ENCODE assay signal across 7 mouse cellular contexts in genomic region chr14:116925691-116926403, GRCm38 (mm10). TPM values are rescaled to one million over a fixed set of nuclear protein-coding genes. Genes with fewer than 3 reads are reported as not detected.
DNase-seq lines count a peak whose midpoint lies in the region; ATAC-seq and TF ChIP-seq lines count a peak whose summit lies in the region.

No protein-coding gene starts in this region.

- H3K4me2 ChIP-seq in forebrain, postnatal 0 days (ENCODE audit: low read depth): peak overlapping the region; percentile 89
- H3K4me2 ChIP-seq in midbrain, embryonic 13.5 days (replicated peaks): peak overlapping the region; percentile 92
- H3K4me2 ChIP-seq in stomach, embryonic 16.5 days (ENCODE audit: low read depth, low read length): peak overlapping the region; percentile 63

- TF ChIP-seq CTCF in cerebellum, adult 2 months (IDR thresholded peaks at IDR 0.05; ENCODE audit: borderline replicate concordance, insufficient read depth, low read depth, low read length): no peak
- TF ChIP-seq CTCF in forebrain, postnatal 0 days (IDR thresholded peaks at IDR 0.05; ENCODE audit: low read depth): no peak

- peak; percentile 31 to 48 for DNase-seq in adrenal gland, adult 18-20 months (ENCODE audit: low spot score in 2 of 2)
- peak; percentile 45 to 64 for DNase-seq in cerebellum, adult 2 months
- DNase-seq in forebrain, postnatal 0 days: no peak
- DNase-seq in heart, postnatal 36 days: peak; percentile 36 to 58
- DNase-seq in limb, embryonic 10.5 days (ENCODE audit: low spot score): peak; percentile 83

- H3K9me3 ChIP-seq in forebrain, postnatal 0 days (ENCODE audit: low read length): no peaks in the 10 kb centered on the region
- no peaks in the 10 kb centered on the region for H3K9me3 ChIP-seq in limb, embryonic 10.5 days (replicated peaks)
- H3K9me3 ChIP-seq in midbrain, embryonic 13.5 days: no peaks in the 10 kb centered on the region
- H3K9me3 ChIP-seq in stomach, embryonic 16.5 days (replicated peaks; ENCODE audit: control insufficient read depth, low read length): no peaks in the 10 kb centered on the region

- no peak overlapping the region for H3K27ac ChIP-seq in cerebellum, adult 2 months (ENCODE audit: insufficient read depth, low read length)
- H3K27ac ChIP-seq in forebrain, postnatal 0 days (ENCODE audit: low read depth, low read length): peak overlapping the region; percentile 82
- peak overlapping the region; percentile 99 for H3K27ac ChIP-seq in limb, embryonic 10.5 days
- H3K27ac ChIP-seq in midbrain, embryonic 13.5 days: peak overlapping the region; percentile 92
- peak overlapping the region; percentile 92 for H3K27ac ChIP-seq in stomach, embryonic 16.5 days (ENCODE audit: low read length)

- intact Hi-C loops in heart, postnatal 36 days (cut with DNase I): loop anchor here (5.0 kb wide), 2 partner anchors 206 to 1011 kb away; no protein-coding TSS in a partner anchor

- peak overlapping the region; percentile 61 for H3K9ac ChIP-seq in forebrain, postnatal 0 days
- peak overlapping the region; percentile 88 for H3K9ac ChIP-seq in midbrain, embryonic 13.5 days (replicated peaks)
- H3K9ac ChIP-seq in stomach, embryonic 16.5 days (ENCODE audit: low read length): peak overlapping the region; percentile 83

- peak; percentile 8 for ATAC-seq in forebrain, postnatal 0 days
- peak; percentile 40 for ATAC-seq in midbrain, embryonic 13.5 days
- peak; percentile 53 for ATAC-seq in stomach, embryonic 16.5 days (ENCODE audit: insufficient read depth, low FRiP score)

- no peak for TF ChIP-seq POLR2A in cerebellum, adult 2 months (IDR thresholded peaks at IDR 0.05; ENCODE audit: borderline replicate concordance, insufficient read depth, low read length)

- under 1% methylated on average over 58 of the region's 58 CpGs for WGBS in cerebellum, adult 2 months
- WGBS in forebrain, postnatal 0 days: 3% methylated on average over 58 of the region's 58 CpGs
- WGBS in limb, embryonic 10.5 days: under 1% methylated on average over 58 of the region's 58 CpGs
- under 1% methylated on average over 54 of the region's 58 CpGs for WGBS in midbrain, embryonic 13.5 days
- under 1% methylated on average over 58 of the region's 58 CpGs for WGBS in stomach, embryonic 16.5 days

- peak overlapping the region; percentile 65 for H3K4me3 ChIP-seq in cerebellum, adult 2 months (replicated peaks; ENCODE audit: insufficient read depth, low read depth, low read length)
- peak overlapping the region; percentile 74 for H3K4me3 ChIP-seq in forebrain, postnatal 0 days (ENCODE audit: low read depth, low read length)
- peak overlapping the region; percentile 91 for H3K4me3 ChIP-seq in limb, embryonic 10.5 days
- peak overlapping the region; percentile 89 for H3K4me3 ChIP-seq in midbrain, embryonic 13.5 days (replicated peaks)
- H3K4me3 ChIP-seq in stomach, embryonic 16.5 days (replicated peaks; ENCODE audit: low read length): peak overlapping the region; percentile 67

- H3K36me3 ChIP-seq in forebrain, postnatal 0 days (ENCODE audit: insufficient read depth): no peaks in the 10 kb centered on the region
- no peaks in the 10 kb centered on the region for H3K36me3 ChIP-seq in limb, embryonic 10.5 days
- no peaks in the 10 kb centered on the region for H3K36me3 ChIP-seq in midbrain, embryonic 13.5 days
- no peaks in the 10 kb centered on the region for H3K36me3 ChIP-seq in stomach, embryonic 16.5 days (ENCODE audit: control insufficient read depth, insufficient read depth, low read length)

- no peaks in the 10 kb centered on the region; the same call in 1 of the 2 replicates for H3K27me3 ChIP-seq in cerebellum, adult 2 months (ENCODE audit: control insufficient read depth, insufficient read depth, low read length)
- no peaks in the 10 kb centered on the region for H3K27me3 ChIP-seq in forebrain, postnatal 0 days (ENCODE audit: insufficient read depth, low read length)
- H3K27me3 ChIP-seq in limb, embryonic 10.5 days (ENCODE audit: low read depth, poor library complexity, severe bottlenecking): no peaks in the 10 kb centered on the region
- no peaks in the 10 kb centered on the region for H3K27me3 ChIP-seq in midbrain, embryonic 13.5 days
- H3K27me3 ChIP-seq in stomach, embryonic 16.5 days (ENCODE audit: control insufficient read depth, insufficient read depth, low read length): no peaks in the 10 kb centered on the region

- peaks cover 2% of the 10 kb centered on the region; the same call in 1 of the 2 replicates for H3K4me1 ChIP-seq in cerebellum, adult 2 months (ENCODE audit: control insufficient read depth, insufficient read depth, low read length)
- H3K4me1 ChIP-seq in forebrain, postnatal 0 days (ENCODE audit: insufficient read depth): peaks cover 10% of the 10 kb centered on the region
- peaks cover 24% of the 10 kb centered on the region for H3K4me1 ChIP-seq in limb, embryonic 10.5 days
- peaks cover 22% of the 10 kb centered on the region for H3K4me1 ChIP-seq in midbrain, embryonic 13.5 days (replicated peaks)
- peaks cover 11% of the 10 kb centered on the region for H3K4me1 ChIP-seq in stomach, embryonic 16.5 days (ENCODE audit: control insufficient read depth, insufficient read depth, low read length)

RNA-seq across cellular contexts. Expression of gene Gpc6, which starts 0.7 kb away (rescaled TPM):
- 1 to 10 TPM; 9.2 to 9.8 TPM for total RNA-seq in adrenal gland, adult 18-20 months (2021)
- polyA plus RNA-seq in cerebellum, adult 2 months (2012; rRNA removed): 5.3 and 7.2 TPM in 2 replicates
- total RNA-seq in forebrain, postnatal 0 days (2014; rRNA removed): 12.5 and 20.8 TPM in 2 replicates
- polyA plus RNA-seq in forebrain, postnatal 0 days (2015; fragmentation: Nextera tagmentation; extraction: Ambion mirVana): 7.4 and 10.9 TPM in 2 replicates
- 10 to 100 TPM; 11.4 to 11.5 TPM for total RNA-seq in heart, postnatal 36 days (2021)
- polyA plus RNA-seq in limb, embryonic 10.5 days (2016; fragmentation: Nextera tagmentation; extraction: Ambion mirVana): 46.2 and 51.9 TPM in 2 replicates
- 20.3 and 20.8 TPM in 2 replicates for polyA plus RNA-seq in midbrain, embryonic 13.5 days (2015; fragmentation: Nextera tagmentation; extraction: Ambion mirVana)
- 43.2 and 46.7 TPM in 2 replicates for polyA plus RNA-seq in stomach, embryonic 16.5 days (2015; fragmentation: Nextera tagmentation; extraction: Ambion mirVana)
